Mouse (Mus musculus): Measurements from ENCODE around the gene Foxa2.

GRCm38 (mm10) chr2:148053411-148053810, 6.6 kb upstream of the Foxa2 start:
- TF ChIP-seq POLR2A (IDR thresholded peaks at IDR 0.05; ENCODE audit: insufficient read depth, low read length) (no peak), CTCF (IDR thresholded peaks at IDR 0.05; ENCODE audit: low read depth, low read length) (no peak)
